Mouse (Mus musculus): ENCODE results near the gene Cenpa. TPM values are rescaled to one million over a fixed set of nuclear protein-coding genes. Genes with fewer than 3 reads are reported as not detected.

Gene Cenpa
- 10 to 100 TPM; 42.0 to 43.0 TPM for total RNA-seq (2021)

DNA sequence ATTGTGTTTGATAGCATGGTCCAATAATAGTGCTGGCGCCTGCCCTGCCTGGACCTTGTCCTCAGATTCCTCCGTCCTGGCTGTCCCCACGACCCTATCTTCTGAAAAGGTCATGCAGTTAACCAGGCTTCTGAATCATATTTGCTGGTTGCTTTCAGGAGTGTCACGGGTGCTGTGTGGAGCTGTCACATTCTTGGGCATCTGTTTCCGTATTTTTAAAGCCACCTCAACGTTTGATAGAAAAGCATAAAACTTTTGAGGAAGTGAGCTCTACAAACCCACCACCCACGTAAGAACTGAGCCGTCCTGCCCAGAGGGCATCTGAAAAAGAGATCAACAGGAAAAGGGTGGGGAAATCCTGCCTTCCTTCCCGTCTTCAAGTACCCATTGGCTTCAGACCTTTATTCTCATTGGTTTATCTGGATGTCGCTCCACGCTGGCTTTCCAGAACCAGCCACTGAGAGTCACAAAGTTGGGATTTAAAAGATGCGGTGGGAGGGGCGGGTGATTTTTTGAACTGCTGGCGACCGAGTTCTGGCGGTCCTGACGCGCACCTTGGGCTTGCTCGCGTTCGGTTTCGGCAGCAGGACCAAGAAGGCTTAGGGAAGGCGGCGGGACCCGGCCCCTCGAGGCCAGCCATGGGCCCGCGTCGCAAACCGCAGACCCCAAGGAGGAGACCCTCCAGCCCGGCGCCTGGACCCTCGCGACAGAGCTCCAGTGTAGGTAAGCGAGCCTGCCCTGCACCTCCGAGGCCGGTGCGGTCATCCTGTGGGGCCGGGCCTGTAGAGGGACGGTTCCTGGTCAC is at the start of gene Cenpa:
TSS of gene Cenpa (plus strand) at position 387 of the 805 bp plus-strand sequence.
- peak; percentile 88 for DNase-seq (ENCODE audit: low spot score)
- intact Hi-C loops (cut with DNase I), result no loop called here

DNA sequence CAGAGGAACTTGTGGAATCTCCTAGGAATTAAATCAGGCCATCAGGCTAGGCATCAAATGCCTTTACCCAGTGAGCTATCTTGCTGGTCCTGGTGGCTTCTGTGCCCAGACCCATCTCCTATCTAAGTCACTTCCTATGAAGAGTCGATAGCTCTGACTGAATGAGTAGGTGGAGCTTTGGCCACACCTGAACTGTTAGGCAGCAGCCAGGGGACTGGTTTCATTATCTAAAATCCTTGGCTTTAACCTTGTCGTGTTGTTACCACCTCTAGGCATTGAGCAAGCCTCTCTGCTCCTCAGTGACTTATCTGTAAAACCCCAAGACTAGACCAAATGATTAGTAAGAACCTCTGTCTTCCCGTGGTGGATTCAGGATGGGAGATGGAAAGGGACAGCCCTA is 49.2 kb upstream of the Cenpa start:
- intact Hi-C loops (cut with DNase I), result no loop called here
- no peak for DNase-seq (ENCODE audit: low spot score)

DNA sequence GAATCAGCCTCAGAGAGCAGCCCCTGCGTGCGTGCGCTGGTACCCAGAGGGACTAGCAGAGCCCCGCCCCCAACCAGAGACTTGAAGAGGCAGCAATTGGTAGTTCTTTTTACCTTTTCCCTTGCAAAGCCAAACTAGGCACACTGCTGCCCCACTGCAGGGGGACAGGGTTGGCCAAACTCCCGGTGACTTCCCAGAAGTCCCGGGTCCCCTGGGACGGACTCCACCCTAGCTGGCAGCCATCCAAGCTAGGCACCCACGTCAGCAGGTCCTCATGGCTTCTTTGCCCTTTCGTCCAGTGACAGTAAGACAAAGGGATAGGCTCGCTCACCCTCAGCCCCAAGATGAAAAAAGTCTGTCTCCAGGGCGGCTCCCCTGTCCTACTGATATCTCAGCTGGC is 48.7 kb upstream of the Cenpa start:
- peak; percentile 51 for DNase-seq (ENCODE audit: low spot score)
- intact Hi-C loops (cut with DNase I), result loop anchor here (2.0 kb wide), 1 partner anchor 27 kb away; no protein-coding TSS in a partner anchor

DNA sequence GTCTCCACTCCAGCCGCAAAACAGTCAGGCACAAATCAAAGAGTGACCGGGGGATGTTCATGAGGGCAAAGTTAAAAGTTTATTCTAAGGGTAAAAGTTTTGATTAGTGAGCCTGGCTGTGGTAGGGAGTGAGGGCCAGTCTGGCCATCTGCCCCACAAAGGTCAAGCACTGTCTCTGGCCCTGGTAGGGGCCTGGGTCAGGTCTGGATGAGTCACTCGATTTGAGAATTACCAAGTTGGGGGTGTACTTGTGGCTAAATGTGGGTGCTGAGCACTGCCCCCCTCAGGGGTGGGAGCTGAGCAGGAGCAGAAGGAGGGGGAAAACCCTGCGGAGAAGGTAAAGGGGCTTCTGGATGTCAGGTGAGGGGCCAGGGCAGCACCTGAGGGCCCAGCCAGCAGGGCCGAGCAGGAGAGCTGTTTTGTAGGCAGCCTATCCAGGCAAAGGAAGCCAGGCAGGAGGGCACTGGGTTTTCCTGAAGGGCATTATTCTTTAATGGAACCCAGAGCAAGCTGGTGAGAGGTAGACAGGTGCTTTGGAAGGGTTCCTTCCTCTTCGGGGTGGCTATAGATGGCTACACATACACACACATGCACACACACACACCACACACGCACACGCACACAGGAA is 48.1 kb upstream of the Cenpa start:
- intact Hi-C loops (cut with DNase I), result loop anchor here (2.0 kb wide), 1 partner anchor 28 kb away; no protein-coding TSS in a partner anchor
- DNase-seq (ENCODE audit: low spot score), result no peak

DNA sequence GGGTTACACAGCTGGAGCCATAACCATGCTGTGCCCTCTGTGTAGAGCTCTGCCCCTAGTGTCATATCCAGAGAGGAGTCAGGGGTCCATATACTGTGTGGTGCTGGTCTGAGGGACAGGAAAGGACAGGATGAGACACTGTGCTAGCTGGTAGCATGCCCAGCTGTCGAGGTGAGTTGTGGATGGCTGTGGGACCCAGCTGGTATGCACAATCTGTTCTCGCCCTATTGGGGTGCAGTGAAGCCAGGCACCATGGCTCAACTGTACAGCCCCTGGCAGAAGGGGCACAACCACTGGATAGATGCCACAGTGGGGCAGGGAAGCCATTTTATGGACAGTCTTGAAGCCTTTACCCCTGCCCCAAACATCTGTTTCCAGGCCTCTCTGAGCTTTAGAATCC is 47.4 kb upstream of the Cenpa start:
- intact Hi-C loops (cut with DNase I), result loop anchor here (2.0 kb wide), 1 partner anchor 28 kb away; no protein-coding TSS in a partner anchor

DNA sequence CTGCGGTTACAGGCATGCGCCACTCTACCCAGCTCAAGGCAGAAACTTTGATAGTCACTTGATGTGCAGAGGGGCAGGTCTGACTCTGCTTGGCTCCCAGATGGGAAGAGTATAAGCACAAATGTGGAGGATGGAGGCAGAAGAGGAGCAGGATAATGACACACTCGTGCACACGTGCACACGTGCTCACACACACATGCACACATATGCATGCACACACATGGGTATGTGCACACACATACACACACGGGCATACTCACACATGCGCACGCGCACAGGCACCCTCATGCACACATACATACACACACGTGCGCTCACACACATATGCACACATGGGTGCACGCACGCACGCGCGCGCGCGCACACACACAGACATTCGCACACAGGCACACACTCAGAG is 46.0 kb upstream of the Cenpa start:
- no peak for DNase-seq (ENCODE audit: low spot score)
- intact Hi-C loops (cut with DNase I), result no loop called here

More for the DNA sequence above, 47.4 kb upstream of the Cenpa start:
- no peak for DNase-seq (ENCODE audit: low spot score)

DNA sequence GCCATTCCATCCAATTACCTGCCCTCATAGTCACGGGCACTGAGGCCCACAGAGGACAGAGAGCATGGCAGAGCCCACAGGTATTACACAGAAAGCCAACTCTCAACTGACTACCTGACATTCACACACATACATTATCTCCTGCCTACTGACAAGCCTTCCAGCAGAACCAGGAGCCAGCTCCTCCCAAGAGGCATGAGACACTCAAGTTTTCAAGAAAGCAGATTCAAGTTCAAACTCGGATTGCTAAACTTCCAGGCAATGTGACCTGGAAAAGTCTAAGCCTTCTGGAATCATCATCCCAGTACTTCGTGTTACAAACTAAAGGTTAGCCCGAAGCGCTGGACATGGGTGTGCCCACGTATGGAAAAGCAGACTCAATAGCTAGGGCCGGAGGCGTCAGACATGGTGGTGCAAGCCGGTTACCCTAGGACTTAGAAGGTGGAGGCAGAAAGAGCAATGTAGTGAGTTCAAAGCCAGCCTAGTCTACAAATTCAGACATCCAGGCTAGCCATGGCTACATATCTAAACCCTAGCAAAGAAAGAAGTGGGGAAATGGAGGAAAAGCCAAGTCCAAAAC is 45.3 kb upstream of the Cenpa start:
- intact Hi-C loops (cut with DNase I), result no loop called here
- no peak for DNase-seq (ENCODE audit: low spot score)

DNA sequence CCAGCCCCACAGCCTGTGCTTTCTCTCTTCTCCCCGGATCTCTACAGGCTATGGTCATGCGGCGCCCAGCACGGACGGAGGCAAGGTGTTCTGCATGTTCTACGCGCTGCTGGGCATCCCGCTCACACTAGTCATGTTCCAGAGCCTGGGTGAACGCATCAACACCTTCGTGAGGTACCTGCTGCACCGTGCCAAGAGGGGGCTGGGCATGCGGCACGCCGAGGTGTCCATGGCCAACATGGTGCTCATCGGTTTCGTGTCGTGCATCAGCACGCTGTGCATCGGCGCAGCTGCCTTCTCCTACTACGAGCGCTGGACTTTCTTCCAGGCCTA is 44.8 kb upstream of the Cenpa start:
- DNase-seq (ENCODE audit: low spot score), result no peak
- intact Hi-C loops (cut with DNase I), result no loop called here

DNA sequence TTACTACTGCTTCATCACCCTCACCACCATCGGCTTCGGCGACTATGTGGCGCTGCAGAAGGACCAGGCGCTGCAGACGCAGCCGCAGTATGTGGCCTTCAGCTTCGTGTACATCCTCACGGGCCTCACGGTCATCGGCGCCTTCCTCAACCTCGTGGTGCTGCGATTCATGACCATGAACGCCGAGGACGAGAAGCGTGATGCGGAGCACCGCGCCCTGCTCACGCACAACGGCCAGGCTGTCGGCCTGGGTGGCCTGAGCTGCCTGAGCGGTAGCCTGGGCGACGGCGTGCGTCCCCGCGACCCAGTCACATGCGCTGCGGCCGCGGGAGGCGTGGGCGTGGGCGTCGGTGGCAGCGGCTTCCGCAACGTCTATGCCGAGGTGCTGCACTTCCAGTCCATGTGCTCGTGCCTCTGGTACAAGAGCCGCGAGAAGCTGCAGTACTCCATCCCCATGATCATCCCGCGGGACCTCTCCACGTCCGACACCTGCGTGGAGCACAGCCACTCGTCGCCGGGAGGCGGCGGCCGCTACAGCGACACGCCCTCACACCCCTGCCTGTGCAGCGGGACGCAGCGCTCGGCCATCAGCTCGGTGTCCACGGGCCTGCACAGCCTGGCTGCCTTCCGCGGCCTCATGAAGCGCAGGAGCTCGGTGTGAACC is 44.3 kb upstream of the Cenpa start:
- DNase-seq (ENCODE audit: low spot score), result no peak

DNA sequence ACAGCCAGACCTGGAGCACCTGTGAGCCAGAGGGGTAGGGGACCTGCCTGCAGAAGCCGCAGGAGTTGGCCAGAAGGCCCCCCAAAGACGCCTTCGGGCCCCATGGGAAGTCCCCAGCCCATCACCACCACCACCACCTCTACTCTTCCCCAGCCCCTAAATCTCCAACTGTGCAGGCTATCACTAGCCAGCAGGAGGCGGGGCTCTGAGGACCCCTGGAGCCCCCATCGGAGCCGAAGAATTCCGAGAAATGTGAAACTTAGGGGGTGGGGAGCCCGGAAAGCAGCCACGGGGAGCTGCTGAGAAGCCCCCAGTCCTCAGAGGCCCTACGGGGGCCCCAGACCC is 43.8 kb upstream of the Cenpa start:
- intact Hi-C loops (cut with DNase I), result no loop called here
- no peak for DNase-seq (ENCODE audit: low spot score)

More for the DNA sequence above, 44.3 kb upstream of the Cenpa start:
- intact Hi-C loops (cut with DNase I), result no loop called here

DNA sequence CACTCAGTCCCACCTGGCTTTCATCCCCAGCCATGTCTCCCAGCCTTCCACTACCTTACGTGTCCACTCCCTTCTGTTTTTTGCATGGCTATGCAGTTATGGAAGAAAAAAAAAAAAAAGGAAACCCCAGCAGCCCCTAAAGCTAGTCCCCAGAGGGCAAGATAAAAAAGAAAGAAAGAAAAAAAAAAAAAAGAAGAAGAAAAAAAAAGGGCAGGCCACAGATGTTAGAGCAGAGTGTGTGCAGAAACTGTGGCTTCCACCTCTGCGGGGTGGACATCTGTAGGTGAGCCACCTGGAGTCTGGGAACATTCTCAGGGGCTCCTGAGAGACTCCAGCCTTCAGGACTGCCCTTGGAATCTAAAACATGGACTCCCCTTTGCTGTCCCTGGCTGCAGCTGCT is 43.2 kb upstream of the Cenpa start:
- intact Hi-C loops (cut with DNase I), result no loop called here
- DNase-seq (ENCODE audit: low spot score), result no peak

DNA sequence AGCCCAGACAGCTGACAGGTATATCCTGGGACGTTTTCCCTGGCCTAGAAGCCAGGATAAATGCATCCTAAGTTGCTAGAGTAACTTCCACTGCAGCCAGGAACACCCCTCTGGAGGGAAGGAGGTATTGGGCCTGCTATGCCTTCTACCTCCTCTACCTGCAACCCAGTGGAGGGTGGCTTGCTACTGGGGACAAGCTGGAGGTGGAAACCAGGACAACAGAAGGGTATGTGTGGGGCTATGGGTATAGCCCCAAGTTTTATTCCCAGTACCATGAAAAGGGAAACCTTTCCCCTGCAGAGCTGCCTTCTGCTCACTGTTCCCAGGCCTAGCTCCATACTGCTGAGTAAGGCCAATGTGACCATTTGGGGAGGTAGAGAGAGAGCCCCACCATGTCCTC is 42.3 kb upstream of the Cenpa start:
- intact Hi-C loops (cut with DNase I), result no loop called here
- DNase-seq (ENCODE audit: low spot score), result no peak

DNA sequence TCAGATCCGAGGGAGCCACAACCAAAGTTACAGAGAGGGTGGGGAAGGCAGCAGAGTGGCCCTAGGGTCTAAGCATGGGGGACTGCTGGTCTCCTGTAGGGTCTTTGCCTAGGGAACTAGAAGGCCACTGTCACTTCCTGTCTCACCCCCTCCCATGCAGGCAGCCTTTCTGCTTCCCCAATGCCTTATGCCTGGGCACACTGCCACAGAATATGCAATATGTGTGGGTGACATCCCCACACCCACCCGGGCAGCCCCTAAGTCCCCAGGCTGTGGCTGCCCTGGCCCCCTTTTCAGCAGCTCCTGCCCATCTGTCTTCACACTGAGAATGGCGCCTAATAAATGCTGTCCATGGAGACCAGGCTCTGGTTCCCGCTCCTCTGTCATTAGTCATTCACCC is 41.7 kb upstream of the Cenpa start:
- intact Hi-C loops (cut with DNase I), result no loop called here

DNA sequence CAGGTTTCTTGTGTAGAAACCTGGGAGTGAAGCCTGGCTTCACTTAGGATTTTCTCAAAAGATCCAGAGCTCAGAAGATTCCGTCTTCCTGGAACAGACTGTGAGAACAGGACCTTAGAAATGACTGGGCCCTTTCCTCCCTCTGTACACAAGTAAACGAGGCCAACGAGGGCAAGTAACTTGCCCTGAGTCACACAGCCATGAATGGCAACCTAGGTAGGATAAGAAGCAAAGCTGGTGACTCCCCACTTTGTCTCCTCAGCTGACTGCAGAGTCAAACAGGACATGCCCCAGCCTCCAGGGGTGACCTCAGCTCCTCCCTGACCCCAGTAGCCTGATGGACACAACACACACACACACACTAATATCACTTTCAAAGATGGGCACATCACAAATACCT is 41.2 kb upstream of the Cenpa start:
- intact Hi-C loops (cut with DNase I), result no loop called here
- DNase-seq (ENCODE audit: low spot score), result no peak

More for the DNA sequence above, 41.7 kb upstream of the Cenpa start:
- no peak for DNase-seq (ENCODE audit: low spot score)

DNA sequence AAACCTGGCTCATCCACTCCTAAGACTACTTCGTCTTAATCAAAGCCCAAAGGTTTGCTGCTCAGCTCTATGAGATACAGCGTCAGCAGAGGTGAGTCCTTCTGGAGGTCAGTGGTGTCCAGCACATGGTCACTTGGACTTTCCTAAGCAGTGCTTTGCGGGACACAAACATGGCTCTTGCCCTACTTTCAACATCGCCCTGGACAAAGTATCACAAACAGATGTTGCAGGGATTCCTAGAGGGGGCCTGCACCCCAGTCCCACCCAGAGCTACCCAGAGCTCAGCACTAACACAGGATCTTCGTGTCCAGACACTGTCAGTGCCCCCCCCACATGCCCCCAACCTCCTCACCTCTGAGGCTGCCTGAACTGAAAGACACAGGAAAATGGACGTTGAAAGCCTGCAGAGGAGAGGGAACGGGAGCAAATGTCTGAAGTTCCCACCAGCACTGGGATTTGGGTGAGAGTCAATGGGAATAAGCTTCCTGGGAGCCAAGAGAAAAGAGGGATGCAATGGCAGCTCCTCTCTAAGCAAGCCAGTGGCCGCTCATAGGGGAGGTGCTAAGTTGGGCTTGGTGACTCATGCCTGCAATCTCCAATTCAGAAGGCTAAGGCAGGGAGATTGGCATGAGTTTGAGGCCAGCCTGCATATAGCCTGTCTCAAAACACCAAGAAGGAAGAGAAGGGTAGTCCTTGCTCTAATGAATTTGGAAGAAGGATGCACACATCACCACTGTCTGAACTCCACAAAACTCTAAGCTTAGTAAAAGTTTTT is 40.1 kb upstream of the Cenpa start:
- intact Hi-C loops (cut with DNase I), result no loop called here
- no peak for DNase-seq (ENCODE audit: low spot score)

DNA sequence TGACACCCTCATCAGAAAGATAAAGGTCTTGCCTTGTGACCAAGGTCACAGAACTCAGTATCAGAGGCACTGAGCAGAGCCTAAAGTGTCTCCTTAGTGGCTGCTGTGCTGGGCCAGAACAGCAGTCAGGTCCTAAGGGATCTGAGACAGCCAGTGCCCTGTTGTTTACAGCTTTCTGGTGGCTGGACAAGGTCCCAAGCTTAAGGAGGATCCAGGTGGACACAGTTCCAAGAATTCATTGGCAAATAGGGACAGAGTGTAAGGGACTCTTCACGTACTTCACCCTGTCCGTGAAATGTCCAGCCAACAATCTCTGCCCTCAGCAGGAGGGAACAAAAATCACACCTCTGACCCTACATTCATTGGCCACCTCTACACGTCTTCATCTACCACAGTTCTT is 38.1 kb upstream of the Cenpa start:
- intact Hi-C loops (cut with DNase I), result no loop called here
- DNase-seq (ENCODE audit: low spot score), result no peak

DNA sequence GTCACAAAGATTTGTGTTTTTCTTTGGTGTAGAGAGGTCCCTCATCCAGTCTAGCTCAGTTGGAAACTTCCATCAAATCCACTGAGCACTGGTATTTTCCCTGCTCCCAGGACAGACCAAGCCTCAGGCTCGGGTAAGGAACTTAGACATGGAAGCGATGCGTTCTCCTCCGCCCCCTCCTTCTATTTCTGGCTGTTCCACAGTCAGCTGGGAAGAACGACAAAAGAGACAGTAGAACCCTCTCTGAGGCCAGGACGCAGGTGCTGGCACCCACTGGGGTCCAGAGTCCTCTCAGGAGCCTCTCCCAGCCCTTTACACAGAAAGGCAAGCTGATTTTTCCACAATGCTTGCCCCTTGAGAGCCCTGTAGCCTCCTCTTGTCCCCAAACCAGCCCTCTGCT is 36.2 kb upstream of the Cenpa start:
- intact Hi-C loops (cut with DNase I), result loop anchor here (10.0 kb wide), 1 partner anchor 236 kb away; no protein-coding TSS in a partner anchor
- no peak for DNase-seq (ENCODE audit: low spot score)

DNA sequence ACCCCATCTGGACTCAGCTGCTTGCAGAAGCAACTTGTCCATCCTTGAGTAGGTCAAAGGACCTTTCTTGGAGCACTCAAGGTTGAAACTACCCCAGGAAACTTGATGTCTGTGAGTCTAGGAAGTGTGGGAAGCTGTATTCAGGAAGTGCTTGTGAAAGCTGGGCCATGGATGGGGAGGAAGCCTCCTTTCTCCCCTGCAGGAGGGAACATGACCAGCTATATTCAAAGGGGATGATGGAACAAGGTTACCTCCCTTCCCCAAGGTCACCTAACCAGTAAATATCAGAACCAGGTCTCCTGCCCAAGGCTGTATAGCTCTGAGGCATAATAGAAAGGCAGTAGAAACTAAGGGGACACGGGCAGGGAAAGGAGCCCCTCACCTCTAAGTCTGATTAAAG is 34.4 kb upstream of the Cenpa start:
- intact Hi-C loops (cut with DNase I), result loop anchor here (10.0 kb wide), 1 partner anchor 237 kb away; no protein-coding TSS in a partner anchor
- DNase-seq (ENCODE audit: low spot score), result no peak

DNA sequence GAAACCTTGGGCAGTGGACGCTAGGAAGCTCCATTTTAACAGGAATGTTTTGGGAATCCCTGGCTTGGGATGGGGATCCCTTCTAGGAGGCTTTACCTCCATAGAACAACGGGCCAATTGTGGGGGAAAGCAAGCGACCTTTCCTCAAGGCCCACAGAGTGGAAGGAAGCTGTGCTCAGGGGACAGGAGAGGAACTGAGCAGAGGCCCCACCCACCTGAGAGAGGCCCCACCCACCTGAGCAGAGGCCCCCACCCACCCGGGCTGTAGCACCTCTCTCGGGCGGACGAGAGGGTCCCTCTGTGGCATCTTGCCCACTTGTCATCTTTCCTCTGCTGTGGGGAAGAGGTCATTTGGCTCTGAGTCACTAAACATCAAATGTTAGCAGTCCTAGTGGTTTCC is 29.6 kb upstream of the Cenpa start:
- intact Hi-C loops (cut with DNase I), result loop anchor here (10.0 kb wide), 1 partner anchor 242 kb away; no protein-coding TSS in a partner anchor
- no peak for DNase-seq (ENCODE audit: low spot score)

DNA sequence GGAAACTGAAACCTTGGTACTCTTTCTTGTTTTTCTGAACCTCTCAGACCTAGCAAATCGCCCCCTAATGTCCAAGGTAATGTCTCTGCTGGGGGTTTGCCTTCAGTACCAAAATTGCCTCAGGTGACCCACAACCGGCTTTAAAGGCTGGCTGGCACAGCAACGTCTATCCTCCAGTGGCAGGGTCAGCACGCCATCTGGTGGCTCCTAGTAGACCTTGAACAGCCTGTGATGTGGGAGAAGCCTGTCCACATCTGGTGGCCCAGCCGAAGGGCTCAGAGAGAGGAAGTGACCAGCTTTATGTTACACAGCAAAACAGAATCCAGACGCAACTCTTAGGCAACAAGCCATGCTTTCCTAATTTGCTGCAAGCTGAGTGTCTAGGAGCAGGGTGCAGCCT is 28.5 kb upstream of the Cenpa start:
- DNase-seq (ENCODE audit: low spot score), result peak; percentile 57
- intact Hi-C loops (cut with DNase I), result loop anchor here (1.0 to 10.0 kb wide), 3 partner anchors 122 to 243 kb away; no protein-coding TSS in a partner anchor
